Mouse (Mus musculus): Measurements from ENCODE around the gene Btk.

DNA sequence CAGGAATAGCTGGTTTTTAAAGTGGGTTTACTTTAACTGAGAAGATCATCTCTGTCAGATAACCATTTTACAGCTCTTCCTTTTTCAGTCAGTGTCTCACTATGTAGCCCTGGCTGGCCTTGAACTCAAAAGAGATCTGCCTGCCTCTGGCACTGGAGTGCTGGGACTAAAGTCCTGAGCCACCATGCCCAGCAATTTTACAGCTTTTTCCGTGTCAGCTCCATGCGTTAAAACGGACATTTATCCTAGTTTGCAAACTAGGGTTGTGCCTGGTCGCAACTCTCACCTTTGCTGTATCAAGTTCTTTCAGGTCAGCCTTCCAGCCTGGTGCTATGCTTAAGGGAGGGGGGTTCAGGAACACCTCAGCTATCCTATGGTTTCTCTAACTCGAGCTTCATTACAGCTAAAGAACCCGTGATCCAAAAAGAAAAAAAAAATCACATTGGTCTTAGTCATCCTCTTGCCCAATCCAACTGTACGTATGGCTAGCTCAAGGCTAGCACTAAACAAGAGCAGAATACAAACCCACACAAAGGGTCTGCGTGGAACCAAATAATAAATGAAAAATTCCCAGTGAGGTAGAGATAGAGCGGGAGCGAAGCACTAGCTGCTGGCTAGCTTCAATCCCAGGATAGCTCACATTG is 16.7 kb upstream of the Btk start:
- TF ChIP-seq POLR2A (IDR thresholded peaks at IDR 0.05; ENCODE audit: borderline replicate concordance, control insufficient read depth, low read depth, low read length) (no peak), CTCF (IDR thresholded peaks at IDR 0.05; ENCODE audit: control insufficient read depth, insufficient read depth, low read length) (no peak)
